Mouse (Mus musculus): ENCODE measurements around the gene Lypd3. TPM values are rescaled to one million over a fixed set of nuclear protein-coding genes. Genes with fewer than 3 reads are reported as not detected.

Lypd3 gene
- polyA plus RNA-seq, 1 experiment, result not detected

DNA sequence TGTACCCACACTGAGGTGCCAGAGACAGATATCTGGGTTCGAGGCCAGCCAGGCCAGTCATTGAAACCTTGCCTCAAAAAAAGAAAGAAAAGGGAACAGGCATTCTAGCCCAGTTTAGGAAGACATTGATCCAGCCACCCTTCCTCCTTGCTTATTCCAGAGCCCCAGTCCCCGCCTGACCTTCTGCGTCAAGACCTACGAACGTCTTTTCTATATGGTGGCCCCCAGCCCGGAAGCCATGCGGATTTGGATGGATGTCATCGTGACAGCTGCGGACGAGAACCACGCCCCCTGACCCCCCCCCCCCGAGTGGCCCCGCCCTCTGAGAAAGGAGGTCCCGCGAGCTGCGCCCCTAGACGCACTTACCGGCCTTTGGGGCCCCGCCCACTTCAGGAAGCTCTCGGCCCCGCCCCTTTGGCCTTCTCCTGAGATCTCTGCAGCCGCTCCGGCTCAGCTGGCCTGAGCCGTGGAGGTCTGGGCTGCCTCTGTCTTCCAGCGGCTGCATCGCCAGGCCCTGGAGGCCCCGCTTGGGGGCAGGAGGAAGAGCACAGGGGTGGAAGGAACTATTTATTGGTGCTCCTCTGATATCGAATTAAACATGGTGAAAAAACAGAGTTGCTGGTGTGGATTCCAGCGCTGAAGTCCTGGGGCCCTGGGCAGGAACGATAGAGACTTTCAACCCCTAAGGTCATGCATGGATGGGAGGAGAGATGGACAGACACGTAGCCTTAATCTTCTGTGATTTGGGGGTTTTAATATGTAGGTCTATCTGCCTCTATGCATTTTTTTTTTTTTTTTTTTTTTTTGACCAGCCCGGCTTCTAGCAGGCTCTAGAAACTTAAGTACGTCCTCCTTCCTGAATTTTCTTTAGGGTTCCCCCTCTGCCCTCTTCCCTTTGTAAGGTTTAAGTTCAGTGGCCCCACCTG lies 7.4 kb upstream of the Lypd3 start:
- TF ChIP-seq POLR2A (IDR thresholded peaks at IDR 0.05; ENCODE audit: low read depth, low read length) (peak; percentile 56), CTCF (IDR thresholded peaks at IDR 0.05; ENCODE audit: borderline replicate concordance, insufficient read depth, low read length) (no peak)
- H3K4me3 ChIP-seq (ENCODE audit: insufficient read depth, low read length), result no peak overlapping the region
- no peaks in the 10 kb centered on the region for H3K4me1 ChIP-seq (ENCODE audit: control insufficient read depth, insufficient read depth, low read length)
- no peak overlapping the region for H3K27ac ChIP-seq (ENCODE audit: insufficient read depth, low read length)

DNA sequence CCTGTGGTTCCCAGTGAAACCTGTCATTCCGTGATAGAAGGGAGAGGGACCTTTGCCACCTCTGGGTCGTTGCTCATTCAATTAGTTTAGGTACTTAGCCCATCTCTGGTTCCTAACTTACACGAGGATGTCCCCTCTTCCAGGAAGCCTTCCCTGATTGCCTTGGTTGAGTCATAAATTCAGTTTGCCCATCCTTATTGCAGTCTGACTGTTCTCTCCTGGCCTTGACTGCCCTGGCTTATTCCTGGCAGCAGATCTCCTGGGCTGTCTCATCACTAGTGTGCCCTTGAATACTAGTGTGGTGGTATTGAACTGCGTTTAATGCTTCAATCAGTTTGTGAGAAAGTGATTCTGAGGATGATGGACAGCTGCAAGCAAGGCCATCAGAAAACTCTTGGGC lies 6.7 kb upstream of the Lypd3 start:
- TF ChIP-seq CTCF (IDR thresholded peaks at IDR 0.05; ENCODE audit: borderline replicate concordance, insufficient read depth, low read length) (no peak), POLR2A (IDR thresholded peaks at IDR 0.05; ENCODE audit: low read depth, low read length) (no peak)
- no peak overlapping the region for H3K4me3 ChIP-seq (ENCODE audit: insufficient read depth, low read length)
- H3K4me1 ChIP-seq (ENCODE audit: control insufficient read depth, insufficient read depth, low read length), result no peaks in the 10 kb centered on the region
- no peak overlapping the region for H3K27ac ChIP-seq (ENCODE audit: insufficient read depth, low read length)

DNA sequence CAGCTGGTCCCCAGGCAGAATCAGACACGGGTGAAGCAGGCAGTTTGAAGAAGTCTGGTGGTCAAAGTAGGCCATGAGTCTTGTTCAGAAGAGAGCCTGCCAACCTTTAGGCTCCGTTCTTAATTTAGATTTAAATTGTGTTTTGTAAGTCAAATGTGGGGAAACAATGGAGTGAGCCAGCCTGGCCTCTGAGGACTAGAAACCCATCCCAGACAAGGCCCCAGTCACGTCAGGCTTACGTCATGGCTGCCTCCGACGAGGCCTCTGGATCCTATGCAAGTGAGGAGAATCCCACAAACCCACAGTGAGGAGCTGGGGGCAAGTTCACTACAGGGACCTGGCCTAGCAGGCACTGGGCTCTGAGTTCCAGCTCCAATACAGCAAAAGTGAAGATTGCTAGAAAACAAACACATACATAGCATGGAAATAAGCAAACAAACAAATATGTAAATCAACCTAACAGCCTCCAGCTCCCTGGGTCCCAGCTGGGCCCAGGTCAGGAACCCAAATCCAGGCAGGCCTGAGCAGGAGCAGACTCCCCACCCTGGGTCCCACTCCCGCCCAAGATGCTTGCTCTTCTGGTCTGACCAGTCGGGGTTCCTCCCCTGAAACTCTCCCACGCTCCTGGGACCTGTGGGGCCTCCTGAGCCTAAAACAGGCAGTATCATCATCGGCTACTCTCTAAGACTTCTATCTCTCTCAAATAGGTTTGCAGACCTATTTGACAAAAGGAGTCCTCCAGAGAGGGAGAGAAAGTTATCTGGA lies 6.1 kb upstream of the Lypd3 start:
- no peaks in the 10 kb centered on the region for H3K4me1 ChIP-seq (ENCODE audit: control insufficient read depth, insufficient read depth, low read length)

DNA sequence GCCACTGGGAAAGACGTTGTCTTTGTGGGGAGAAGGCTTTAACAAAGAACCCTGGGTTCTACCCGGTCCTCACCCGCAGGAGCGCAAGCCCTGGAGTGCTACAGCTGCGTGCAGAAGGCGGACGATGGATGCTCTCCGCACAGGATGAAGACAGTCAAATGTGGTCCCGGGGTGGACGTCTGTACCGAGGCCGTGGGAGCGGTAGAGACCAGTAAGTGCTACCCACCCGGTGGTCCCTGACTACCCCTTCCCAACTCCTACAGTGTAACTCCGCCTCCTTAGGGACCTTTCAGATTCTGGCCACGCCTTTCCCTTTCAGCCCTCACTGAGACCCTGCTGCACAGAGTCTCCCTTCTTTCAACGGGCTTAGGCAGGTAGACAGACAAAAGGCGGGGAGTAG lies 696 bp downstream of the Lypd3 start:
- Histone ChIP-seq H3K27ac (ENCODE audit: insufficient read depth, low read length) (no peak overlapping the region), H3K4me3 (ENCODE audit: insufficient read depth, low read length) (no peak overlapping the region), H3K4me1 (ENCODE audit: control insufficient read depth, insufficient read depth, low read length) (no peaks in the 10 kb centered on the region)
- TF ChIP-seq POLR2A (IDR thresholded peaks at IDR 0.05; ENCODE audit: low read depth, low read length), result no peak
- TF ChIP-seq CTCF (IDR thresholded peaks at IDR 0.05; ENCODE audit: borderline replicate concordance, insufficient read depth, low read length), result no peak

More for the DNA sequence above, 6.1 kb upstream of the Lypd3 start:
- Histone ChIP-seq H3K4me3 (ENCODE audit: insufficient read depth, low read length) (no peak overlapping the region), H3K27ac (ENCODE audit: insufficient read depth, low read length) (no peak overlapping the region)
- no peak for TF ChIP-seq POLR2A (IDR thresholded peaks at IDR 0.05; ENCODE audit: low read depth, low read length)
- TF ChIP-seq CTCF (IDR thresholded peaks at IDR 0.05; ENCODE audit: borderline replicate concordance, insufficient read depth, low read length), result no peak

DNA sequence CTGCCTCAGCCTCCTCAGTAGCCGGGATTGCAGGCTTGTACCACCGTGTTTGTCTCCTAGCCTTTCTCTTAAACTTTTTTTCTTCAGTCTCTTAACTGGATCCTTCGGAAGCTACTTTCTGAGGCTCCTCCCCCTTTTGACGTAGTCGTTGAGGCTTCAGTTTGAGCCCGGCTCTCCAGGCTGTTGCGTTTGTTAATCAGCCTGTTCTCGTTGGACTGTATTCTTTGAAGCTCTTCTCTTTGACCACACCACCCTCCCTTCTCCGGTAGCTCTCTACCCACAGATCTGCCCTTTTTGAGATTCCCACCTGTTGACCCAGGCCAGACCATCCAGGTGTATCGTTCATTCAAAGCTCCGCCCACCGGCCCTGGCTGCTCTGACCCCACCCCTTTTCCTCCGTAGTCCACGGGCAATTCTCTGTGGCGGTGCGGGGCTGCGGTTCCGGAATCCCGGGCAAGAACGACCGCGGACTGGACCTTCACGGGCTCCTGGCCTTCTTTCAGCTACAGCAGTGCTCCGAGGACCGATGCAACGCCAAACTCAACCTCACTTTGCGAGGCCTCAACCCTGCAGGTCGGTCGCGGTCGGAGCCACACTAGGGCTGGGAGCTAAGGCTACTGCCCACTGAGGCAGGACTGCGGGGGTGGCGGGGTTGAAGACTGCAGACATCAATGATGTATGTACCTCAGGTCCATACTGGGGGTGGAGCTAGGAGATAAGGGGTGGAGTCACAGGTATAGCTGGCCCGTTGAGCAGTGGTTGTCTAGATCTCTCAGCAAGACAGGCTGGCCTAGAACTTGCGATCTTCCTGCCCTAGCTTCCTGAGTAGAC lies 1.9 kb downstream of the Lypd3 start:
- Histone ChIP-seq H3K4me1 (ENCODE audit: control insufficient read depth, insufficient read depth, low read length) (no peaks in the 10 kb centered on the region), H3K4me3 (ENCODE audit: insufficient read depth, low read length) (peak overlapping the region; percentile 15), H3K27ac (ENCODE audit: insufficient read depth, low read length) (no peak overlapping the region)
- TF ChIP-seq CTCF (IDR thresholded peaks at IDR 0.05; ENCODE audit: borderline replicate concordance, insufficient read depth, low read length) (no peak), POLR2A (IDR thresholded peaks at IDR 0.05; ENCODE audit: low read depth, low read length) (no peak)

DNA sequence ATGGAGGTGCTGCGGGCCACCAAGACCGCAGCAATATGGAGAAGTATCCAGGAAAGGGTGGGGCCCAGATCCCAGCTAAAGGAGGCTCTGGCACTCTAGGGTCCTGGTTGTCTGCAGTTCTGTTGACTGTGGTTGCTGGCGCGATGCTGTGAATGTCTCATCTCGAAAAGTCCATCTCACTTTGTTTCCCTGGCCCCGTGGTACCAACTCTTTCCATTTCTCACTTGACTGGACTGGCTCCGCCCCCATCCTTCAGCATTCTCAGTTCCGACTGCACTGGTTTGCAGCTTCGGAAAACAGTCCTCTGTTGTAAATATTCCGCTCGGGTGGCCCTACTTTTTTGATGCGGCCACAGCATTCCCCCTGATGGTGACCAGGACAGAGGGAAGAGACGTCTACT lies 4.1 kb downstream of the Lypd3 start:
- TF ChIP-seq POLR2A (IDR thresholded peaks at IDR 0.05; ENCODE audit: low read depth, low read length) (no peak), CTCF (IDR thresholded peaks at IDR 0.05; ENCODE audit: borderline replicate concordance, insufficient read depth, low read length) (no peak)
- H3K27ac ChIP-seq (ENCODE audit: insufficient read depth, low read length), result no peak overlapping the region
- H3K4me3 ChIP-seq (ENCODE audit: insufficient read depth, low read length), result no peak overlapping the region
- no peaks in the 10 kb centered on the region for H3K4me1 ChIP-seq (ENCODE audit: control insufficient read depth, insufficient read depth, low read length)

DNA sequence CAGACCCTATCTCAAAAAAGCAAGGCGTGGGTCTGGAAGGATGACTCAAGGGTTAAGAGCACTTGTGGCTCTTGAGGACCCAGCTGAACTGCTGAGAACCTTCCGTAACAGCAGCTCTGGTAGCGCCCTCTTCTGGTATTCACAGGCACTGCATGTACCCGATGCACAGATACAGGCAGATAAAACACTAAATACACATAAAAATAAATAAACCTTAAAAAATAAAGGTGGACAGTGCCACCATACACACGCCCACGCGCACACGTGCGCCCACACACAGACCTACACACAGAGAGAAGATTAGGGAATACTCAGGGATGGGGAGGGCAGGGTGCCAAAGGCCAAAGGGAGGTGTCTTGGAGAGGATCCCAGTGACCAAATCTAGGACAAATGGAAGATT lies 6.1 kb downstream of the Lypd3 start:
- H3K4me1 ChIP-seq (ENCODE audit: control insufficient read depth, insufficient read depth, low read length), result no peaks in the 10 kb centered on the region
- no peak overlapping the region for H3K4me3 ChIP-seq (ENCODE audit: insufficient read depth, low read length)
- H3K27ac ChIP-seq (ENCODE audit: insufficient read depth, low read length), result no peak overlapping the region
- peak; percentile 52; the same call in 1 of the 2 replicates for TF ChIP-seq CTCF (IDR thresholded peaks at IDR 0.05; ENCODE audit: borderline replicate concordance, insufficient read depth, low read length)
- no peak for TF ChIP-seq POLR2A (IDR thresholded peaks at IDR 0.05; ENCODE audit: low read depth, low read length)

DNA sequence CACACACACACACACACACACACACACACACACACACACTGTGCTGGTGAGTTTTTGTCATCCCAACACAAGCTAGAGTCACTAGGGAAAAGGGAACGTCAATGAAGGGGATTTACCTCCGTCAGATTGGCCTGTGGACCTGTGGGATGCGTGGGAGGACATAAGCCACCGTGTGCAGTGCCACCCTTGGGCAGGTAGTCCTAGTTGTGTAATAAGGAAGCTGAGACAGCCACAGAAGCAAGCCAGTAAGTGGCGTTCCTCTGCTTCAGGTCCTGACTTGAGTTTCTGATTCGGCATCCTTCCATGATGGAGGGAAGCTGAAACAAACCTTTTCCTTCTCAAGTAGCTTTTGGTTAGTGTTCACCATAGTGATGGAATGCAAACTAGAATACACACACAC lies 8.1 kb downstream of the Lypd3 start:
- no peak for TF ChIP-seq POLR2A (IDR thresholded peaks at IDR 0.05; ENCODE audit: low read depth, low read length)
- no peak for TF ChIP-seq CTCF (IDR thresholded peaks at IDR 0.05; ENCODE audit: borderline replicate concordance, insufficient read depth, low read length)
- Histone ChIP-seq H3K4me1 (ENCODE audit: control insufficient read depth, insufficient read depth, low read length) (no peaks in the 10 kb centered on the region), H3K27ac (ENCODE audit: insufficient read depth, low read length) (no peak overlapping the region), H3K4me3 (ENCODE audit: insufficient read depth, low read length) (no peak overlapping the region)

DNA sequence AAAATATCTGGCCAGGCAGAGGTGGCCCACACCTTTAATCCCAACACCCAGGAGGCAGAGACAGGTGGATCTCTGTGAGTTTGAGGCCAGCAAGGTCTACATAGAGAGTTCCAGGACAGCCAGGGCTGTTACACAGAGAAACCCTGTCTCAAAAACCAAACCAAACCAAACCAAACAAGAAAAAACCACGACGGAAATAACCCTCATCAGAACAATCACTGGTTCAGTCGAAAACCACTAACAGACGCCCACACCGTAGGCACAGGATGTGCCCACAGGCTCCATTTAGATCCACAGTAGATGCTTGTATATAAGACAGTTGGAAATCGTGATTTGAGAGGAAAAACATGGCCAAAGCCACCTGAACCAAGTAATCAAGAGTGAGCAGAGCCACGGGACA lies 8.6 kb downstream of the Lypd3 start:
- no peak for TF ChIP-seq POLR2A (IDR thresholded peaks at IDR 0.05; ENCODE audit: low read depth, low read length)
- TF ChIP-seq CTCF (IDR thresholded peaks at IDR 0.05; ENCODE audit: borderline replicate concordance, insufficient read depth, low read length), result no peak
- Histone ChIP-seq H3K4me3 (ENCODE audit: insufficient read depth, low read length) (no peak overlapping the region), H3K4me1 (ENCODE audit: control insufficient read depth, insufficient read depth, low read length) (no peaks in the 10 kb centered on the region), H3K27ac (ENCODE audit: insufficient read depth, low read length) (no peak overlapping the region)

All from embryonic fibroblast, embryonic 13.5 days (primary cell).